Mouse (Mus musculus): ENCODE measurements around the gene Best2. TPM values are rescaled to one million over a fixed set of nuclear protein-coding genes. Genes with fewer than 3 reads are reported as not detected.

Gene Best2
- polyA plus RNA-seq, 1 experiment: not detected

GRCm38 (mm10) chr8:84987903-84988302 lies 26.4 kb downstream of the Best2 start:
- Histone ChIP-seq H3K4me3 (ENCODE audit: insufficient read depth, low read depth, low read length) (no peak overlapping the region), H3K4me1 (ENCODE audit: control insufficient read depth, insufficient read depth, low read length) (peaks cover 25% of the 10 kb centered on the region), H3K27ac (ENCODE audit: insufficient read depth, low read depth, low read length) (no peak overlapping the region)
- TF ChIP-seq POLR2A (IDR thresholded peaks at IDR 0.05; ENCODE audit: insufficient read depth, low read depth, low read length) (no peak), CTCF (IDR thresholded peaks at IDR 0.05; ENCODE audit: insufficient read depth, low read depth, low read length) (no peak)
- 80% methylated on average over 2 of the region's 2 CpGs for WGBS

GRCm38 (mm10) chr8:84987388-84987787 lies 26.9 kb downstream of the Best2 start:
- 87% methylated on average over 5 of the region's 5 CpGs for WGBS

GRCm38 (mm10) chr8:84986379-84986945 lies 27.9 kb downstream of the Best2 start:
- TF ChIP-seq CTCF (IDR thresholded peaks at IDR 0.05; ENCODE audit: insufficient read depth, low read depth, low read length): no peak
- no peak for TF ChIP-seq POLR2A (IDR thresholded peaks at IDR 0.05; ENCODE audit: insufficient read depth, low read depth, low read length)
- WGBS: 15% methylated on average over 8 of the region's 8 CpGs
- Histone ChIP-seq H3K27ac (ENCODE audit: insufficient read depth, low read depth, low read length) (peak overlapping the region; percentile 100), H3K4me1 (ENCODE audit: control insufficient read depth, insufficient read depth, low read length) (peaks cover 25% of the 10 kb centered on the region), H3K4me3 (ENCODE audit: insufficient read depth, low read depth, low read length) (peak overlapping the region; percentile 77)

More at GRCm38 (mm10) chr8:84987388-84987787, 26.9 kb downstream of the Best2 start:
- Histone ChIP-seq H3K4me1 (ENCODE audit: control insufficient read depth, insufficient read depth, low read length) (peaks cover 25% of the 10 kb centered on the region), H3K27ac (ENCODE audit: insufficient read depth, low read depth, low read length) (no peak overlapping the region), H3K4me3 (ENCODE audit: insufficient read depth, low read depth, low read length) (no peak overlapping the region)
- TF ChIP-seq CTCF (IDR thresholded peaks at IDR 0.05; ENCODE audit: insufficient read depth, low read depth, low read length) (no peak), POLR2A (IDR thresholded peaks at IDR 0.05; ENCODE audit: insufficient read depth, low read depth, low read length) (no peak)

- WGBS: under 1% methylated on average over 52 of the region's 53 CpGs
- Histone ChIP-seq H3K4me1 (ENCODE audit: control insufficient read depth, insufficient read depth, low read length) (peaks cover 26% of the 10 kb centered on the region), H3K4me3 (ENCODE audit: insufficient read depth, low read depth, low read length) (peak overlapping the region; percentile 77), H3K27ac (ENCODE audit: insufficient read depth, low read depth, low read length) (peak overlapping the region; percentile 100)
- TF ChIP-seq POLR2A (IDR thresholded peaks at IDR 0.05; ENCODE audit: insufficient read depth, low read depth, low read length) (peak; percentile 85), CTCF (IDR thresholded peaks at IDR 0.05; ENCODE audit: insufficient read depth, low read depth, low read length) (no peak)
These were observed 28.5 kb downstream of the Best2 start for GRCm38 (mm10) chr8:84985684-84986378.

- peaks cover 26% of the 10 kb centered on the region for H3K4me1 ChIP-seq (ENCODE audit: control insufficient read depth, insufficient read depth, low read length)
- WGBS: 2% methylated on average over 23 of the region's 23 CpGs
- no peak for TF ChIP-seq POLR2A (IDR thresholded peaks at IDR 0.05; ENCODE audit: insufficient read depth, low read depth, low read length)
- TF ChIP-seq CTCF (IDR thresholded peaks at IDR 0.05; ENCODE audit: insufficient read depth, low read depth, low read length): no peak
- peak overlapping the region; percentile 100 for H3K27ac ChIP-seq (ENCODE audit: insufficient read depth, low read depth, low read length)
- peak overlapping the region; percentile 77 for H3K4me3 ChIP-seq (ENCODE audit: insufficient read depth, low read depth, low read length)
These were observed 29.2 kb downstream of the Best2 start for GRCm38 (mm10) chr8:84985049-84985683.

- Histone ChIP-seq H3K27ac (ENCODE audit: insufficient read depth, low read depth, low read length) (no peak overlapping the region), H3K4me3 (ENCODE audit: insufficient read depth, low read depth, low read length) (0 out of 2 replicates have a peak overlapping the region, but pooled peaks have one; percentile 77)
- TF ChIP-seq POLR2A (IDR thresholded peaks at IDR 0.05; ENCODE audit: insufficient read depth, low read depth, low read length) (no peak), CTCF (IDR thresholded peaks at IDR 0.05; ENCODE audit: insufficient read depth, low read depth, low read length) (no peak)
These were observed 29.9 kb downstream of the Best2 start for GRCm38 (mm10) chr8:84984294-84985048.

GRCm38 (mm10) chr8:84982499-84983011 lies 31.8 kb downstream of the Best2 start:
- Histone ChIP-seq H3K4me1 (ENCODE audit: control insufficient read depth, insufficient read depth, low read length) (peaks cover 32% of the 10 kb centered on the region), H3K27ac (ENCODE audit: insufficient read depth, low read depth, low read length) (no peak overlapping the region), H3K4me3 (ENCODE audit: insufficient read depth, low read depth, low read length) (no peak overlapping the region)
- TF ChIP-seq CTCF (IDR thresholded peaks at IDR 0.05; ENCODE audit: insufficient read depth, low read depth, low read length): no peak
- no peak for TF ChIP-seq POLR2A (IDR thresholded peaks at IDR 0.05; ENCODE audit: insufficient read depth, low read depth, low read length)
- WGBS: 69% methylated on average over 3 of the region's 3 CpGs

More at GRCm38 (mm10) chr8:84984294-84985048, 29.9 kb downstream of the Best2 start:
- 19% methylated on average over 15 of the region's 16 CpGs for WGBS
- peaks cover 32% of the 10 kb centered on the region for H3K4me1 ChIP-seq (ENCODE audit: control insufficient read depth, insufficient read depth, low read length)

GRCm38 (mm10) chr8:84981644-84982498 lies 32.5 kb downstream of the Best2 start:
- H3K4me3 ChIP-seq (ENCODE audit: insufficient read depth, low read depth, low read length): no peak overlapping the region
- H3K27ac ChIP-seq (ENCODE audit: insufficient read depth, low read depth, low read length): no peak overlapping the region
- peaks cover 32% of the 10 kb centered on the region for H3K4me1 ChIP-seq (ENCODE audit: control insufficient read depth, insufficient read depth, low read length)
- no peak for TF ChIP-seq CTCF (IDR thresholded peaks at IDR 0.05; ENCODE audit: insufficient read depth, low read depth, low read length)
- TF ChIP-seq POLR2A (IDR thresholded peaks at IDR 0.05; ENCODE audit: insufficient read depth, low read depth, low read length): no peak
- WGBS: 80% methylated on average over 15 of the region's 15 CpGs

Measured in olfactory bulb, adult 2 months (tissue).